Mouse (Mus musculus) limb, embryonic 11.5 days (tissue): ENCODE measurements around the gene Map2k5. TPM values are rescaled to one million over a fixed set of nuclear protein-coding genes. Genes with fewer than 3 reads are reported as not detected.

Experiments
- ATAC-seq: fragments of 200-750 bp; cut with Nextera tagmentation; 2 replicates; pipeline ENCODE4 v1.8.0; 2017; ENCODE audit warnings: low read depth; ENCODE audit not compliant: insufficient number of reproducible peaks, low FRiP score, low TSS enrichment
- DNase-seq: peaks from one replicate; pipeline ENCODE4 v3.0.0-alpha.2; 2015; ENCODE audit warnings: low spot score
- H3K27ac ChIP-seq: fragments of 300-500 bp; sonication (generic); replicated peaks from 2 replicates; pipeline ENCODE4 v1.5.1; 2014; ENCODE audit warnings: low read depth, mild to moderate bottlenecking, low read length
- H3K27me3 ChIP-seq: fragments of 300-500 bp; sonication (generic); 2 replicates; pipeline ENCODE4 v1.6.1; 2014; ENCODE audit warnings: mild to moderate bottlenecking, low read length, mixed read lengths; ENCODE audit not compliant: control insufficient read depth, insufficient read depth
- H3K36me3 ChIP-seq: fragments of 300-500 bp; sonication (generic); 2 replicates; pipeline ENCODE4 v1.6.1; 2014; ENCODE audit warnings: mild to moderate bottlenecking, low read length, moderate library complexity, mixed read lengths; ENCODE audit not compliant: control insufficient read depth, insufficient read depth
- H3K4me1 ChIP-seq: fragments of 300-500 bp; sonication (generic); 2 replicates; pipeline ENCODE4 v1.6.1; 2014; ENCODE audit warnings: low read length, mixed read lengths; ENCODE audit not compliant: control insufficient read depth, insufficient read depth
- H3K4me2 ChIP-seq: fragments of 300-500 bp; sonication (generic); 2 replicates; pipeline ENCODE4 v1.6.1; 2014; ENCODE audit warnings: low read depth, mild to moderate bottlenecking, moderate library complexity; ENCODE audit not compliant: severe bottlenecking
- H3K4me3 ChIP-seq: fragments of 300-500 bp; sonication (generic); 2 replicates; pipeline ENCODE4 v1.5.1; 2014; ENCODE audit warnings: low read depth, low read length
- H3K9ac ChIP-seq: fragments of 300-500 bp; sonication (generic); 2 replicates; pipeline ENCODE4 v1.6.1; 2014; ENCODE audit warnings: mild to moderate bottlenecking, low read length
- H3K9me3 ChIP-seq: fragments of 300-500 bp; sonication (generic); 2 replicates; pipeline ENCODE4 v1.6.1; 2016; ENCODE audit warnings: low read length; ENCODE audit not compliant: control insufficient read depth
- WGBS: fragments of 180-500 bp; shearing (Covaris S2); extraction: QIAGEN DNeasy Blood & Tissue Kit; methylation state at CpG from one replicate; pipeline ENCODE4 v1.1.7; 2014; 5-methylcytosine and 5-hydroxymethylcytosine counted together
- polyA plus RNA-seq: library from polyadenylated mRNA; unstranded; fragments of >200 nt; fragmentation: Nextera tagmentation; extraction: Ambion mirVana; gene quantifications from 2 replicates; pipeline ENCODE4 v1.2.1, GENCODE M21; 2014

The Map2k5 gene
- polyA plus RNA-seq, 1 experiment from 2014 or later: 42.0 TPM

- ATAC-seq (no peak), DNase-seq (no peak)
- 87% methylated on average over 4 of the region's 4 CpGs for WGBS
- Histone ChIP-seq H3K4me3 (no peak overlapping the region), H3K4me1 (no peaks in the 10 kb centered on the region), H3K27ac (no peak overlapping the region), H3K9ac (no peak overlapping the region), H3K9me3 (no peaks in the 10 kb centered on the region), H3K27me3 (no peaks in the 10 kb centered on the region), H3K36me3 (no peaks in the 10 kb centered on the region), H3K4me2 (no peak overlapping the region)
Measured at GRCm38 (mm10) chr9:63354168-63354567, 23.5 kb downstream of the Map2k5 start.

- Histone ChIP-seq H3K4me2 (no peak overlapping the region), H3K4me3 (no peak overlapping the region), H3K9ac (no peak overlapping the region), H3K36me3 (no peaks in the 10 kb centered on the region), H3K27me3 (no peaks in the 10 kb centered on the region), H3K9me3 (no peaks in the 10 kb centered on the region), H3K4me1 (no peaks in the 10 kb centered on the region), H3K27ac (no peak overlapping the region)
- DNase-seq (no peak), ATAC-seq (no peak)
- WGBS: 92% methylated on average over 8 of the region's 8 CpGs
Measured at GRCm38 (mm10) chr9:63350030-63350429, 27.7 kb downstream of the Map2k5 start.

- ATAC-seq: no peak
- Histone ChIP-seq H3K4me2 (no peak overlapping the region), H3K9me3 (no peaks in the 10 kb centered on the region), H3K9ac (no peak overlapping the region), H3K27me3 (no peaks in the 10 kb centered on the region), H3K27ac (no peak overlapping the region), H3K4me3 (no peak overlapping the region), H3K4me1 (no peaks in the 10 kb centered on the region), H3K36me3 (no peaks in the 10 kb centered on the region)
- 89% methylated on average over 3 of the region's 3 CpGs for WGBS
- no peak for DNase-seq
Measured at GRCm38 (mm10) chr9:63349241-63349640, 28.5 kb downstream of the Map2k5 start.

GRCm38 (mm10) chr9:63348146-63348545 is 29.6 kb downstream of the Map2k5 start:
- no peaks in the 10 kb centered on the region for H3K9me3 ChIP-seq
- H3K27ac ChIP-seq: no peak overlapping the region
- H3K36me3 ChIP-seq: no peaks in the 10 kb centered on the region
- DNase-seq (no peak), ATAC-seq (no peak)
- no peaks in the 10 kb centered on the region for H3K4me1 ChIP-seq
- no peak overlapping the region for H3K4me3 ChIP-seq
- 93% methylated on average over 1 of the region's 1 CpGs for WGBS
- no peaks in the 10 kb centered on the region for H3K27me3 ChIP-seq
- H3K4me2 ChIP-seq: no peak overlapping the region
- H3K9ac ChIP-seq: no peak overlapping the region

DNA sequence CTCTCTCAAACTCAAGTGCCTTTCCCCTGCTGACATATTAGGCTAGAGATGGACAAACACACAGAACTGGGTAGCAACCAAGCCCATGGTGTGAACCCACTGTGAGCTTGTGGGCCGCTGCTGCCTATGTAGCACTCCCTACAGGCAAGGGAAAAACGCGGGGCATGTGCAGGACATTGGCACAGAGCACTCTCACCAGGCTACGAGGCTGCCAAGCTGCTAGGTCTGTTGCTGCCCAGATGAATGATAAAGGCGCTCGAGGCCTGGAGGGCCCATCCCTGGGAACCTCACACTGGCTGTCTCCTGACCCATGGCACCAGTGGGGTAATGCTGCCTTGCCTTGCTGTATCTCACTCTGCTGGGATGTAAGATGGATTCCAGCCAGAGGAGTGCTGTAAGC is 31.7 kb downstream of the Map2k5 start:
- ATAC-seq (no peak), DNase-seq (no peak)
- Histone ChIP-seq H3K9ac (no peak overlapping the region), H3K36me3 (no peaks in the 10 kb centered on the region), H3K9me3 (no peaks in the 10 kb centered on the region), H3K4me1 (no peaks in the 10 kb centered on the region), H3K4me2 (no peak overlapping the region), H3K27ac (no peak overlapping the region), H3K4me3 (no peak overlapping the region), H3K27me3 (no peaks in the 10 kb centered on the region)
- 91% methylated on average over 6 of the region's 6 CpGs for WGBS

DNA sequence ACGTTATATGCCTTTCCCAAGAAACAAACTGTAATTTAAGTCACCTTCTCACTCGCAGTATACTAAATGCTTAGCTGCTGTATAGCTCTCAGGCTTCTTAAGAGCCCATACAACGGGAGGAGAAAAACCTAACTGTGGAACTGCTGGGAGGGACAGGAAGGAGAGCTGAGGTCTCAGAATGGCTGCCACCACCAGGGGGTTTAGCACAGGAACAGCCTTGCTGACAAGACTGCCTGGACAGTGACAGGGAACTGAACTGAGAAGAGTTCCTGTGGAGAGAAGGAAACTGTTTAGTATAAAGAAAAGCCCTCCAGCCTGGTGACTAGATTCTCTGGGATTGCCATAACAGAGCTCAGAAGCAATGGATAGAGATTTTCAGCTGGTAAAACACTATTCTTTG is 35.9 kb downstream of the Map2k5 start:
- H3K27me3 ChIP-seq: no peaks in the 10 kb centered on the region
- H3K27ac ChIP-seq: no peak overlapping the region
- WGBS: 76% methylated on average over 3 of the region's 3 CpGs
- H3K4me3 ChIP-seq: no peak overlapping the region
- no peak for ATAC-seq
- no peak overlapping the region for H3K9ac ChIP-seq
- H3K9me3 ChIP-seq: no peaks in the 10 kb centered on the region
- peaks cover 2% of the 10 kb centered on the region; the same call in 1 of the 2 replicates for H3K4me1 ChIP-seq
- no peak for DNase-seq
- peaks cover under 1% of the 10 kb centered on the region; the same call in 1 of the 2 replicates for H3K36me3 ChIP-seq
- H3K4me2 ChIP-seq: no peak overlapping the region

DNA sequence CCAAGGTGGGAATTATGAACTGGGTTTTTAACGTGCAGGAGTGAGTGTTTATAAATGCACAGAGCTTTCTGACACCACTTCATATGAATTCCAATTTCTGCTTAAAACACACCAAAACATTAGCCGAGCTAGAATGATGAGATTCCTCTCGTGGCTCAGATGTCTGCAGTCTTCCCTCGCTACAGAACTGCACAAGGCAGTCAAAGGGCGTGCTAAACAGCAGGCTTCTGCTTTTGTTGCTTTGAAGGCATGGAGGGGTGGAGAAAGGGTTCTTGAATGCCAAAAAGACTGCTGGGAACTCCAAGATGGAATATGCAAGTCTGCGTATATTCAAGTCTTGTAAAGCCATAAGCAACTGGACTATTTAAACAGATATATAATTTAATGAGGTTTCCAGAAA is 38.4 kb downstream of the Map2k5 start:
- Histone ChIP-seq H3K9me3 (no peaks in the 10 kb centered on the region), H3K36me3 (peaks cover 5% of the 10 kb centered on the region; the same call in 1 of the 2 replicates), H3K4me3 (no peak overlapping the region), H3K4me1 (peaks cover 2% of the 10 kb centered on the region; the same call in 1 of the 2 replicates), H3K4me2 (no peak overlapping the region), H3K9ac (no peak overlapping the region), H3K27ac (no peak overlapping the region), H3K27me3 (no peaks in the 10 kb centered on the region)
- 49% methylated on average over 6 of the region's 6 CpGs for WGBS
- ATAC-seq (no peak), DNase-seq (no peak)

GRCm38 (mm10) chr9:63338716-63339115 is 39.0 kb downstream of the Map2k5 start:
- peak; percentile 32 for DNase-seq
- H3K9me3 ChIP-seq: no peaks in the 10 kb centered on the region
- H3K9ac ChIP-seq: no peak overlapping the region
- H3K36me3 ChIP-seq: peaks cover 8% of the 10 kb centered on the region; the same call in 1 of the 2 replicates
- peaks cover 2% of the 10 kb centered on the region; the same call in 1 of the 2 replicates for H3K4me1 ChIP-seq
- no peak overlapping the region for H3K4me2 ChIP-seq
- no peaks in the 10 kb centered on the region for H3K27me3 ChIP-seq
- WGBS: 27% methylated on average over 6 of the region's 6 CpGs
- no peak overlapping the region for H3K27ac ChIP-seq
- ATAC-seq: no peak
- H3K4me3 ChIP-seq: no peak overlapping the region

DNA sequence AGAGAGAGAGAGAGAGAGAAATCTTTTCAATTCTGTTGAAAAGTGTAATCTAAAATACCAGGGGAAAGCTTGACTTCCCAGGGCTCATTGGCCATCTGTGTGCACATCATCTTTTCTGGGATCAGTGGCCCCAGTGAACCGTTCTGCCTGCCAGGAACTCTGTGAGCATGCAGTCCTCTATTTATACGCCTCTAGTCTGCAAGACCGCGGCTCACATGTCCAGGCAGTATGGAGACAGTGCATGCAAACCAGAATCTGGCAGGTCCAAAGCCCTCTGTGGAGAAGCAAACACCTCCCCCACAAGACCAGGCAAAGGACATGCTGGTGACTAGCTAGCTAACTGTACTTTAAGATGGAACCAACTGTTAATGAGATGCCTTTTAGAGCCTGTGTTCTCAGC is 41.9 kb downstream of the Map2k5 start:
- H3K27ac ChIP-seq: no peak overlapping the region
- H3K36me3 ChIP-seq: peaks cover 14% of the 10 kb centered on the region; the same call in 1 of the 2 replicates
- no peaks in the 10 kb centered on the region for H3K27me3 ChIP-seq
- no peak overlapping the region for H3K9ac ChIP-seq
- DNase-seq (no peak), ATAC-seq (no peak)
- no peak overlapping the region for H3K4me3 ChIP-seq
- peaks cover 2% of the 10 kb centered on the region; the same call in 1 of the 2 replicates for H3K4me1 ChIP-seq
- H3K4me2 ChIP-seq: no peak overlapping the region
- 97% methylated on average over 4 of the region's 4 CpGs for WGBS
- no peaks in the 10 kb centered on the region for H3K9me3 ChIP-seq
